Mouse (Mus musculus): ENCODE results near the gene Gm9944. TPM values are rescaled to one million over a fixed set of nuclear protein-coding genes. Genes with fewer than 3 reads are reported as not detected.
A peak's percentile ranks its signal among the peaks of the same experiment; 100 is the strongest.

The Gm9944 gene
- polyA plus RNA-seq, 1 experiment from 2014 or later, result not detected

GRCm38 (mm10) chr4:144408290-144408689 lies 44.8 kb downstream of the Gm9944 start, which contains the start of gene Pramef12:
Gene Pramef12 (minus strand): TSS chr4:144408464.
- no peak within 1 kb of the TSS for H3K4me3 ChIP-seq (ENCODE audit: low read depth, low read length)
- H3K4me1 ChIP-seq (ENCODE audit: insufficient read depth, low read depth, low read length), result no peaks in the 10 kb centered on the region
- TF ChIP-seq CTCF (IDR thresholded peaks at IDR 0.05), result no peak
- TF ChIP-seq EP300 (IDR thresholded peaks at IDR 0.05), result no peak
- H3K27me3 ChIP-seq (replicated peaks; ENCODE audit: insufficient read depth, low read length), result no peaks in the 10 kb centered on the region
- ATAC-seq, result no peak
- no peak within 1 kb of the TSS for H3K9ac ChIP-seq (replicated peaks; ENCODE audit: low read depth)
- no peak within 1 kb of the TSS for H3K27ac ChIP-seq (ENCODE audit: low read length)
- H3K9me3 ChIP-seq (ENCODE audit: low read length), result no peaks in the 10 kb centered on the region
- no peak within 1 kb of the TSS for H3K4me2 ChIP-seq (replicated peaks; ENCODE audit: low read depth, low read length)
- H3K36me3 ChIP-seq (ENCODE audit: insufficient read depth, low read length), result no peaks in the 10 kb centered on the region
- WGBS, result 46% methylated on average over 9 of the region's 9 CpGs
- DNase-seq (ENCODE audit: low spot score), result no peak

GRCm38 (mm10) chr4:144406261-144406660 lies 46.9 kb downstream of the Gm9944 start:
- ATAC-seq (no peak), DNase-seq (ENCODE audit: low spot score) (no peak)
- Histone ChIP-seq H3K4me3 (ENCODE audit: low read depth, low read length) (no peak overlapping the region), H3K27ac (ENCODE audit: low read length) (no peak overlapping the region), H3K4me2 (replicated peaks; ENCODE audit: low read depth, low read length) (no peak overlapping the region), H3K27me3 (replicated peaks; ENCODE audit: insufficient read depth, low read length) (no peaks in the 10 kb centered on the region), H3K9ac (replicated peaks; ENCODE audit: low read depth) (no peak overlapping the region), H3K9me3 (ENCODE audit: low read length) (no peaks in the 10 kb centered on the region), H3K4me1 (ENCODE audit: insufficient read depth, low read depth, low read length) (no peaks in the 10 kb centered on the region), H3K36me3 (ENCODE audit: insufficient read depth, low read length) (no peaks in the 10 kb centered on the region)
- WGBS, result 49% methylated on average over 3 of the region's 3 CpGs
- TF ChIP-seq CTCF (IDR thresholded peaks at IDR 0.05), result no peak
- no peak for TF ChIP-seq EP300 (IDR thresholded peaks at IDR 0.05)

- peak overlapping the region; percentile 52 for H3K4me2 ChIP-seq (replicated peaks; ENCODE audit: low read depth, low read length)
- no peaks in the 10 kb centered on the region for H3K36me3 ChIP-seq (ENCODE audit: insufficient read depth, low read length)
- DNase-seq (ENCODE audit: low spot score) (peak; percentile 52), ATAC-seq (peak; percentile 77)
- TF ChIP-seq EP300 (IDR thresholded peaks at IDR 0.05) (no peak), CTCF (IDR thresholded peaks at IDR 0.05) (no peak)
- 6% methylated on average over 17 of the region's 17 CpGs for WGBS
- no peak overlapping the region for H3K27ac ChIP-seq (ENCODE audit: low read length)
- H3K27me3 ChIP-seq (replicated peaks; ENCODE audit: insufficient read depth, low read length), result no peaks in the 10 kb centered on the region
- no peaks in the 10 kb centered on the region for H3K4me1 ChIP-seq (ENCODE audit: insufficient read depth, low read depth, low read length)
- H3K9me3 ChIP-seq (ENCODE audit: low read length), result no peaks in the 10 kb centered on the region
- H3K4me3 ChIP-seq (ENCODE audit: low read depth, low read length), result peak overlapping the region; percentile 31
- H3K9ac ChIP-seq (replicated peaks; ENCODE audit: low read depth), result 0 out of 2 replicates have a peak overlapping the region, but pooled peaks have one; percentile 8
Measured at GRCm38 (mm10) chr4:144404456-144405086, 48.5 kb downstream of the Gm9944 start.

Other genes with a start within 250 kb of the Gm9944 start
- gene C87977, start 240.0 kb downstream of the Gm9944 start, polyA plus RNA-seq (2015; fragmentation: Nextera tagmentation; extraction: Ambion mirVana), result not detected in 2 replicates
- not detected in 2 replicates for gene Pramel5, start 172.8 kb downstream of the Gm9944 start, polyA plus RNA-seq (2015; fragmentation: Nextera tagmentation; extraction: Ambion mirVana)
- not detected in 2 replicates for gene Gm13128, start 123.1 kb downstream of the Gm9944 start, polyA plus RNA-seq (2015; fragmentation: Nextera tagmentation; extraction: Ambion mirVana)
- gene Gm13119, start 95.4 kb downstream of the Gm9944 start, polyA plus RNA-seq (2015; fragmentation: Nextera tagmentation; extraction: Ambion mirVana), result not detected in 2 replicates
- gene Pramef20, start 75.4 kb downstream of the Gm9944 start, polyA plus RNA-seq (2015; fragmentation: Nextera tagmentation; extraction: Ambion mirVana), result not detected in 2 replicates
- gene Pramef12, start 44.9 kb downstream of the Gm9944 start, polyA plus RNA-seq (2015; fragmentation: Nextera tagmentation; extraction: Ambion mirVana), result 0.08 and 0.14 TPM in 2 replicates
- not detected in 2 replicates for gene 1700012P22Rik, start 14.5 kb downstream of the Gm9944 start, polyA plus RNA-seq (2015; fragmentation: Nextera tagmentation; extraction: Ambion mirVana)
- not detected in 2 replicates for gene Aadacl3, start 10.4 kb upstream of the Gm9944 start, polyA plus RNA-seq (2015; fragmentation: Nextera tagmentation; extraction: Ambion mirVana)
- gene 9430007A20Rik, start 66.5 kb upstream of the Gm9944 start, polyA plus RNA-seq (2015; fragmentation: Nextera tagmentation; extraction: Ambion mirVana), result not detected in 2 replicates
- gene Gm13124, start 111.8 kb upstream of the Gm9944 start, polyA plus RNA-seq (2015; fragmentation: Nextera tagmentation; extraction: Ambion mirVana), result not detected in 2 replicates
- gene Aadacl4, start 160.4 kb upstream of the Gm9944 start, polyA plus RNA-seq (2015; fragmentation: Nextera tagmentation; extraction: Ambion mirVana), result not detected in 2 replicates
- gene Gm436, start 233.1 kb upstream of the Gm9944 start, polyA plus RNA-seq (2015; fragmentation: Nextera tagmentation; extraction: Ambion mirVana), result not detected in 2 replicates

Data from lung, postnatal 0 days (tissue).